Mouse (Mus musculus): ENCODE results near the gene Dpm3.

- no peak for TF ChIP-seq CTCF (IDR thresholded peaks at IDR 0.05; ENCODE audit: low read depth)
- no peak for TF ChIP-seq EP300 (IDR thresholded peaks at IDR 0.05; ENCODE audit: low read depth)
Measured at GRCm38 (mm10) chr3:89300071-89300470, 40.9 kb downstream of the Dpm3 start.

All from liver, embryonic 14.5 days (tissue).